Mouse (Mus musculus) liver, postnatal 0 days (tissue): Measurements from ENCODE around the gene Med13. TPM values are rescaled to one million over a fixed set of nuclear protein-coding genes. Genes with fewer than 3 reads are reported as not detected.

ENCODE experiments used
- ATAC-seq: fragments of 200-750 bp; cut with Nextera tagmentation; 2 replicates; pipeline ENCODE4 v1.8.0; 2017; ENCODE audit warnings: mild to moderate bottlenecking, moderate library complexity
- DNase-seq: peaks from one replicate; pipeline ENCODE4 v3.0.0-alpha.2; 2016
- H3K27ac ChIP-seq: fragments of 300-500 bp; sonication (generic); 2 replicates; pipeline ENCODE4 v1.5.1; 2014; ENCODE audit warnings: antibody characterized with exemption, moderate library complexity, mild to moderate bottlenecking, low read depth
- H3K27me3 ChIP-seq: fragments of 300-500 bp; sonication (generic); 2 replicates; pipeline ENCODE4 v1.6.1; 2014; ENCODE audit warnings: low read length, control low read depth, mixed read lengths; ENCODE audit not compliant: insufficient read depth
- H3K36me3 ChIP-seq: fragments of 300-500 bp; sonication (generic); replicated peaks from 2 replicates; pipeline ENCODE4 v1.6.1; 2014; ENCODE audit warnings: mild to moderate bottlenecking, control low read depth, low read length, moderate library complexity, mixed read lengths; ENCODE audit not compliant: insufficient read depth
- H3K4me1 ChIP-seq: fragments of 300-500 bp; sonication (generic); 2 replicates; pipeline ENCODE4 v1.6.1; 2014; ENCODE audit warnings: antibody characterized with exemption, mild to moderate bottlenecking, control low read depth; ENCODE audit not compliant: insufficient read depth
- H3K4me2 ChIP-seq: fragments of 300-500 bp; sonication (generic); 2 replicates; pipeline ENCODE4 v1.6.1; 2014; ENCODE audit warnings: low read depth, mild to moderate bottlenecking, low read length, moderate library complexity, mixed read lengths
- H3K4me3 ChIP-seq: fragments of 300-500 bp; sonication (generic); 2 replicates; pipeline ENCODE4 v1.5.1; 2014; ENCODE audit warnings: low read depth, low read length
- H3K9ac ChIP-seq: fragments of 300-500 bp; sonication (generic); replicated peaks from 2 replicates; pipeline ENCODE4 v1.6.1; 2014; ENCODE audit warnings: mild to moderate bottlenecking, moderate library complexity
- H3K9me3 ChIP-seq: fragments of 300-500 bp; sonication (generic); 2 replicates; pipeline ENCODE4 v1.6.1; 2016; ENCODE audit warnings: mild to moderate bottlenecking, control low read depth, low read length, mixed read lengths
- CTCF ChIP-seq: sonication (generic); IDR thresholded peaks from 2 replicates; pipeline ENCODE4 v1.5.1; 2016; ENCODE audit warnings: antibody characterized with exemption, low read depth
- EP300 ChIP-seq: IDR thresholded peaks from 2 replicates; pipeline ENCODE4 v1.6.1; 2016; ENCODE audit warnings: antibody characterized with exemption, low read depth, mild to moderate bottlenecking
- WGBS: fragments of 180-500 bp; shearing (Covaris S2); extraction: QIAGEN DNeasy Blood & Tissue Kit; methylation state at CpG from one replicate; pipeline ENCODE4 v1.1.7; 2014; ENCODE audit not compliant: insufficient replicate concordance; 5-methylcytosine and 5-hydroxymethylcytosine counted together
- polyA plus RNA-seq: library from polyadenylated mRNA; unstranded; fragments of >200 nt; fragmentation: Nextera tagmentation; extraction: Ambion mirVana; gene quantifications from 2 replicates; pipeline ENCODE4 v1.2.1, GENCODE M21; 2015

Med13 gene
- polyA plus RNA-seq, 1 experiment from 2014 or later, result 3.6 TPM

DNA sequence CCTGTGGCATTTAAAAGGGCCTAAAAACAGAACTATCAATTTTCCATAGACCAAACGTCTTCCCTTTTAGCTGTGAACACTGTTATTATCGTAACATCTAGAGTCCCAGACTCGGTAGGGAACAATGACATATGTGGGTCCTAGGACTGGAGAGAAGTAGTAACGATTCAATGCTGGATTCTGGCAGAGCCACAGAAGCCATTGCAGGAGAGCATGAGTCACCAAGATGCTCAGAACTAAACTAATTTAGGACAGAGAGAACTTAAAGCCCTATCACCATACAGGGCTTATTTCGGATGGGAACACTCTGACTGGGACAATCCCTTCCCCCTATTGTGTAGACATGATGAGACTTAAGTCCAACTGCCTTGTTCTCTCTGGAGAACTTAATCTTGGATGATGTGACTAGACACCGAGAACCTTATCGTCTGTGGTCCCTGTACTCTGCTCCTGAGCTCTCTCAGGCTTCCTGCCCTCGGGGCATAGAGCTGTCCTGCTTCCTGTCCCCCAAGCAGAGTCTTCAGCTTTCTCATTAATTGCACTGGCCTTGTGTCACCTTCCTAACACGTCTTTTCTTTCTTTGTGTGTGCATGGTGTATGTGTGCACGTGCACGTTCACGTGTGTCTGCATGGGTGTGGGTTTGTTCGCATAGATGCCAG is 31.5 kb upstream of the Med13 start:
- no peaks in the 10 kb centered on the region for H3K9me3 ChIP-seq
- no peak overlapping the region for H3K27ac ChIP-seq
- peaks cover 8% of the 10 kb centered on the region for H3K4me1 ChIP-seq
- no peaks in the 10 kb centered on the region for H3K27me3 ChIP-seq
- no peak overlapping the region for H3K4me2 ChIP-seq
- TF ChIP-seq CTCF, result no peak
- no peak for TF ChIP-seq EP300
- no peak overlapping the region for H3K4me3 ChIP-seq
- no peaks in the 10 kb centered on the region for H3K36me3 ChIP-seq
- DNase-seq (no peak), ATAC-seq (no peak)
- no peak overlapping the region for H3K9ac ChIP-seq
- 58% methylated on average over 13 of the region's 13 CpGs for WGBS

DNA sequence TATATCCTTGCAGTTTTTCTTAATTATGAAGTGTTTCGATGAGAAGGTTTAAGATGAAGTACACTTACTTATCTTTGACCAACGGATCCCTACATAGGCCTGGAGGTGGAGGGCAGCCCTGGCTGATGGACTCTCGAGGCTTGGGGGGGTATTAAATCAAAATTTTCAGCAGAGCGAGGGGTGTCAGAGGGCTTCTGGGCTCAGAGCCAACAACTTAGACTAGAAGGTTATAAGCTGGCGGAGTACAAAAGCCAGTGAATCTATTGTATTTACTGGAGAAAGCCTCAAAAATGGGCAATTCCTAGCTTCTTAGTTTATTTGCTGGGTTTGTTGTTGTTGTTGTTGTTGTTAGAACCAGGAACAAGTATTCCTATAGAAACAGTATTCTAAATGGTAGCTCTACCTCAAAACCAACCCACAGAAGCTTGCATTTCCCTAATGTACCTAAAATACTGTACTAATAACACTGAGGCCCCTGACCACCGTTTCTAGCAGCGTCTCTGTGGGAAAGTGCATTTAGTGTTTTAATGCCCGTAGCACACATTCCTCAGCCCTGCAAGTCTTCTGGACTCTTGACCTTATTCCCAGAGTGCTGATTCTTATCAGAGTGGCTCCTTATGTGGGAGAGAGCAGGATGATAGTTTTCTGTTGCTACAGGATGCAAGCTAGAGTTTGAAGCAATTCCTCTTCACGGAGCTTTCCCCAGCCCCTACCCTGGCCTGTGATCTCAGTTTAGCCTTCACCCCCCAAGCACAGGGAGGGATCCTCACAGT is 29.9 kb upstream of the Med13 start:
- H3K27me3 ChIP-seq, result no peaks in the 10 kb centered on the region
- WGBS, result 61% methylated on average over 9 of the region's 9 CpGs
- H3K4me1 ChIP-seq, result peaks cover 16% of the 10 kb centered on the region
- ATAC-seq (no peak), DNase-seq (no peak)
- TF ChIP-seq CTCF, result no peak
- TF ChIP-seq EP300, result no peak
- no peak overlapping the region for H3K4me2 ChIP-seq
- H3K36me3 ChIP-seq, result no peaks in the 10 kb centered on the region
- no peaks in the 10 kb centered on the region for H3K9me3 ChIP-seq
- H3K9ac ChIP-seq, result no peak overlapping the region
- H3K4me3 ChIP-seq, result no peak overlapping the region
- no peak overlapping the region for H3K27ac ChIP-seq

DNA sequence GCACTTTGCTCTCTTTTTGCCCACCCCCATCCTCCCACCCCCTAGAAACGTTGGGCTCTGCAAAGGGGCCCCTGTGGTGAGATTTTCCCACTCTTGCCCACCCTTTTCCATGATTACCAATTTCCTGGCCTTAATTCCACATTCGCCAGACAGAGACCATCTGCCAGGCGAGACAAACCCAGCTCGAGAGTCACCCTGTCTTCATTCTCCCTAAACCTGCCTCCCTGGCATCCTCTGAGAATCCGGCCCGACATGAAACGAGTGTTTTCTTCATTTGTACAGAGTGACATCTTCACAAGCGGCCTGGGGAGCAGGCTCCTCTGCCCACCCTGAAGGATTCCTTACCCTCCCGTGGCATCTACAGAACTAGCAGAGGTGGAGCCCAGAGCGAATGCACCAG is 29.2 kb upstream of the Med13 start:
- ATAC-seq, result no peak
- WGBS, result 80% methylated on average over 10 of the region's 10 CpGs
- H3K27me3 ChIP-seq, result no peaks in the 10 kb centered on the region
- no peak for TF ChIP-seq EP300
- no peak for TF ChIP-seq CTCF
- H3K9me3 ChIP-seq, result no peaks in the 10 kb centered on the region
- DNase-seq, result no peak
- H3K4me1 ChIP-seq, result peaks cover 22% of the 10 kb centered on the region
- no peaks in the 10 kb centered on the region for H3K36me3 ChIP-seq
- H3K9ac ChIP-seq, result no peak overlapping the region
- H3K27ac ChIP-seq, result no peak overlapping the region
- H3K4me3 ChIP-seq, result no peak overlapping the region
- no peak overlapping the region for H3K4me2 ChIP-seq

DNA sequence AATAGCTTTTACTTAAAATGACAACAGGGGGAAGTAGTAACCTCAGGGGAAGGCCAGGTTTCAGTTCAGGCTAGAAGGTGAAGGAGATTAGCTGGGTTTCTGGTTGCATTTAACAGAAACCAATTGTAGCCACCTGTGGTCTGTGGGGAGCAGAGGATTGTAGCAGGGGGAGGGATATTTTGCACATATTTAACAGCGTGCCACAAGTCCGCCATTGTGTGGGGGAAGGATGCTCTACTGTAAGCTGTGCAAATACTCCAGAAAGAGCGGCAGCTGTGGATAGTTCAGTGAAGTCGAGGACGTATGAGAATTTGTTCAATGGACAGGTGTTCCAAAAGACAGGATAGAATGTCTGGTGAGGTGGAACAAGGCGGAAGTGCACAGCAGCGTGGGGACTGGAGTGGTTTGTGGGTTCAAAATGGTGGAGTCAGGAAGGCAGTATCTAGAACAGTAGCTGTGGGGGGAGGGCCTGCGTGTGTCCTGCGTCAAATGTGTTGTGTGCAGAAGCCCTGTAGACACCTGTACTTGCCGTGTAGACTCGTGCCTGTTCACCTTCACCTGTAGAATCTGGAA is 28.4 kb upstream of the Med13 start:
- Histone ChIP-seq H3K27ac (peak overlapping the region; percentile 67), H3K4me3 (no peak overlapping the region), H3K9me3 (no peaks in the 10 kb centered on the region), H3K36me3 (no peaks in the 10 kb centered on the region), H3K4me2 (peak overlapping the region; percentile 29; the same call in 1 of the 2 replicates), H3K4me1 (peaks cover 25% of the 10 kb centered on the region), H3K27me3 (no peaks in the 10 kb centered on the region), H3K9ac (no peak overlapping the region)
- TF ChIP-seq CTCF (no peak), EP300 (no peak)
- 62% methylated on average over 11 of the region's 11 CpGs for WGBS
- ATAC-seq (no peak), DNase-seq (no peak)

DNA sequence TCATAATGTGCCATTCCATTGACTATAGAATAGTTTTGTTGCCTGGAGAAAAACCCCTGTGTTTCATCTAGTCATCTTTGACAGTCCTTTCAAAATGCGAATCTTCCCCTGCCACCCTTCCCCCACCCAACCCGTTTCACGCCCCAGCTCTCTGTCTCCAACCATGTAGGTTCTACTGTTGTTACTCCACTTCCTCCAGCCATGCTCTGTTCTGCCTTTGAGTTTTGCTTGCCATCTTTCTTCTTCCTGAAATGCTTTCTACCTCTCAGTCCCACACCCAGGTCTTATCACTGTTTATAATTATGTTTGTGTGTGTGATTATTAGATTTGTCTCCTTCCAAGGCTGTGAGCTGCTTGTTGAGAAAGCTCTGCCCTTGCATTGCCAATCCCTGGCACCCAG is 26.7 kb upstream of the Med13 start:
- no peak for ATAC-seq
- TF ChIP-seq EP300 (no peak), CTCF (no peak)
- no peak overlapping the region for H3K4me2 ChIP-seq
- 49% methylated on average over 3 of the region's 3 CpGs for WGBS
- H3K27ac ChIP-seq, result no peak overlapping the region
- H3K9me3 ChIP-seq, result no peaks in the 10 kb centered on the region
- no peaks in the 10 kb centered on the region for H3K36me3 ChIP-seq
- peaks cover 33% of the 10 kb centered on the region for H3K4me1 ChIP-seq
- no peak overlapping the region for H3K9ac ChIP-seq
- no peak overlapping the region for H3K4me3 ChIP-seq
- H3K27me3 ChIP-seq, result no peaks in the 10 kb centered on the region
- DNase-seq, result no peak

DNA sequence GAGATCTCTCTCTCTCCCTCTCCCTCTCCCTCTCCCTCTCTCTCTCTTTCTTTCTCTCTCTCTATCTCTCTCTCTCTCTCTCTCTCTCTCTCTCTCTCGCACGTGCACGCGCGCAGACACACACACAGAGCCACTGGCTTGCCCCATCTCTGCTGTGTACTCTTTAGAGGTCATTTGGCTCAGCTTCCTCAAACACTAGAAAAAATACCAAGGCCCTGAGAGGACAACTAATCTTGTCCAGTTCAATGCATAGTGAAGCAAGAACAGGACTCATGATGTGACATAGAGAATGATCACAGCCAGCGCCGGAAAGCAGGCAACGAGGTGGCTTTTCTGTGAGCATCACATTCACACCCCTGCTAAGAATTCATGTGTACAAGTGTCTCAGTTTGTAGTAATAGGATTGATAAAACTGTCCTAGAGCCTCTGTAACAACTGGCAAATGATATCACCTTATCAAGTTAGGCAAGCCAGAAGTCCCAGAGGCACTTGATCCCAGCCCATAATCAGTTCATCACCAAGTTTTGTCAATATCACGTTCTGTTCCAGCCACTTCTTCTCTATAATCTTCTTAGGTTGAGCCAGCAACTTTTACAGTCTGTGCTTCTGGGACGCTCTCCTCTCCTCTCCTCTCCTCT is 25.2 kb upstream of the Med13 start:
- H3K4me3 ChIP-seq, result no peak overlapping the region
- DNase-seq (peak; percentile 40), ATAC-seq (peak; percentile 87)
- H3K36me3 ChIP-seq, result no peaks in the 10 kb centered on the region
- peaks cover 33% of the 10 kb centered on the region for H3K4me1 ChIP-seq
- H3K4me2 ChIP-seq, result no peak overlapping the region
- peak overlapping the region; percentile 58 for H3K27ac ChIP-seq
- H3K27me3 ChIP-seq, result no peaks in the 10 kb centered on the region
- TF ChIP-seq EP300 (peak; percentile 39), CTCF (no peak)
- no peaks in the 10 kb centered on the region for H3K9me3 ChIP-seq
- 50% methylated on average over 10 of the region's 10 CpGs for WGBS
- no peak overlapping the region for H3K9ac ChIP-seq
